Mouse (Mus musculus): ENCODE data around the gene Fscn3. TPM values are rescaled to one million over a fixed set of nuclear protein-coding genes. Genes with fewer than 3 reads are reported as not detected.
A peak's percentile ranks its signal among the peaks of the same experiment; 100 is the strongest.

Fscn3 gene
- not detected for total RNA-seq (2022)

DNA sequence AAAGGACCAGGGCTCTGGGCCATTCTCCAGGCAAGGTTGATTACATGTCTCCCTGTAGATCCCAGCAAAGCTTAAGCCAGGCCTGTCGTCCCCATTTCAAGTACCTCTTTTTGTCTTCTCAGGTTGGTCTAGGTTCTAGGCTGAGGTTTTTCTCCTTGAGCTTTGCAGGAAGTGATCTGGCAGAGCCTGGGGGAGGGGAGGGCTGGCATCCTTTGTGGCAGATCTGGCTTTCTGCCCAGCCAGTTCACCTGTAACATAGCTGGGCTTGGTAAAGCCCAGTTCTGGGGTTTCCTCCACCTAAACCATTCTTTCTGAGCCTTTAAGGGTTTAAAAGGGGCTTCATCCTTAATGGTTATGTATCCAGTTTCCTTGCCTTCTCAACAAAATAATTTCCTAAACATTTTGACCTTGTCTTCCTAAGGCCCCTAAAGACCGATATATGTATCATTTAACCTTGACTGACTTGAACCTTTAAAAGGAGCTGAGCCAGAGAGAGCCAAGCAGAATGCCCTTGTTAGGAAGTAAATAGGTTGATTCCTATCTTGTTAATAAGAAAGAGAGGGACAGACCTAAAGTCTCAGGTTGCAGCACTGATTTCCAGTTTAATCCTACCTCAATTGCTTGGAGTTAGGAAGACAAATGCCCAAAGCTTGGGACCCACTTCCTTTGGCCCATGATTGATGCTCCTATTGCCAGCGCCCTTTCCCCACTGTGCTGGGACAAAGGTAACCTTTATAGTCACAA is at the start of gene Fscn3:
Gene Fscn3 (plus strand): TSS at position 694 of the 744 bp plus-strand sequence.
- no peak for DNase-seq (ENCODE audit: low spot score in 2 of 2)

DNA sequence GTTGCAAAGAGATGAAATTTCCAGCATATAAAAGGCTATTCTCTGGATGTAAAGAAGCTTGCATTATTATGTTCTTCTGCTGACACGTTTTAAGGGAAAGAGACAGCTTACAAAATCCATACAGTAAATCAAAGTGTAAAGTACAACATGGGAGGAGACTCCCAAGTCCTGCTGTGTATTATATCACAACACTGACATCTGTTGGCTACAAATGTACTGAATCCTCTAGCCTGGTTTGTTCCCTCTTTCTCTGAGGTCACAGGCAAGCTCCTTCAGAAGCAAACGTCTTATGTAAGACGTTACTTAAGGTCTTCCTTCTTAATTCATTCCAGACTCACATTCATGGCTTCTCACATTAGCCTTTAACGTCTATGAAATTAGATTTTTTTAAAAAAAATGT is 45.6 kb upstream of the Fscn3 start:
- no peak for DNase-seq (ENCODE audit: low spot score in 2 of 2)

DNA sequence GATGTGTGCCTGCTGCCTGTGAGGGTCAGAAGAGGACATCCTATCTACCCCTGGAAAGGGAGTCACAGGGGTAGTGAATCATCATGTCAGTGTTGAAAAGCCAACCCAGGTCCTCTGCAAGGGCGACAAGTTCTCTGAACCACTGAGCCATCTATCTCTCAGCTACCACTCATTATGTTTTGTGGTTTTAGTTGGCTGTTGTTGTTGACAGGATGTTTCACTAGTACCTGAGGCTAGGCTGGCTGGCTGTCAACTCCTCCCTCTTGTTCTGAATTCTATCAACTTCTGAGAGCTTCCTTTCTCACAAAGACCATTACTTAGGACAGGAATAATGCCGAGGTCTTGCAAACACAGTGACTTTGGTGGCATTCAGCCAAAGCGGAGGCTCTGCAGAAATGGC is 42.4 kb upstream of the Fscn3 start:
- no peak for DNase-seq (ENCODE audit: low spot score in 2 of 2)

DNA sequence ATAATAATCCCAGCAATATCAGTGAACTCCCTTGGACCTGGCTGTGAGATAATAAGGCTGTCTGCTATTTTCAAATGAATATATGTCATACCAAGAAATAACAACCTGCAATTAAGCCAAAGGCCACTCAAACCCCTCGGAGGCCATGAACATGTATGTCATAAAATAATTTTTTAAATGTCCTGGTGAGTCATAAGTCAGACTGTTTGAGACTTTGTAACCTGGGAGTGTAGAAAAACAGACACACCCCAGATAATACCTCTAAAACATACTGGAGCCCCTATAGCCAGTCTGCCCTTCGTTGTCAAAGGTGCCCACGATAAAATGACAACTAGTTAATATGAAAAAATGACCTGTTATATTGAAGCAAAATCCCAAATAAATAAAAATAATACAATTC is 38.6 kb upstream of the Fscn3 start:
- DNase-seq (ENCODE audit: low spot score in 2 of 2) = no peak

DNA sequence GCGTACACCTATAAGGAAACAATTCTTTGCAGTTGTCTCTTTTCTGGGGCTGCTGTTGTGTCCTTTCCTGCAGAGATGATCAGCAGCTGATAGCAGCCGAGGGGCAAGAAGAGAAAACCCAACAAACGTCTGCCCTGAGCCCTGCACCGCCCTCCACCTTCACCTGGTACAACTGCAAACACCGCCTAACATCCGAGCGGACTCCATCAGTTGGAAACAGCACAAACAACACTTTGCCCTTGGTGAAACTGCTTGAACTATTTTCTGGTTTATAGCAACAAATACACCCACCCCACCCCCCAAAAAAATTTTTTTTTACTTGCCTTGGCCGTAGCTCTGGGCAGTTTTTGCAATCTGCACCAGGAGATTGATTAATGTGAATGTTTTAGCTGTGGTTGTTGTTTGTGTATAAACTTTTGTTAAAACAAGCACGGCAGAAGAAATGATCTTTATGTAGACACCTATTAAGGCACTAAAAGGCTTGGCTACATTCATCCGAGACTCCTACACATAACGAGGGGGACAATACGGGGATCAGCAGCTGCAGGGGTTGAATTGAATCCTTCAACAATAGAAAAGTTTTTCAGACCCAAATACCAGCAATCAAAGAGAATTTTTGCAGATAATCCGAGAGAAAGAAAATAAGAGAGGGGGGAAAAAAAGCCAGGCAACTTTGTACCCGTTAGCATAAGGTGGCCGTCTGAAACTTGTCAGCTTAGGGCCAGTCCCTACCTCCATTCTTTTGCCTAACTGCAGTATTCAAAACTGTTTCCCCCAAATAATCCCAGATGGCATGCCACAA is 31.3 kb upstream of the Fscn3 start:
- no peak for DNase-seq (ENCODE audit: low spot score in 2 of 2)

DNA sequence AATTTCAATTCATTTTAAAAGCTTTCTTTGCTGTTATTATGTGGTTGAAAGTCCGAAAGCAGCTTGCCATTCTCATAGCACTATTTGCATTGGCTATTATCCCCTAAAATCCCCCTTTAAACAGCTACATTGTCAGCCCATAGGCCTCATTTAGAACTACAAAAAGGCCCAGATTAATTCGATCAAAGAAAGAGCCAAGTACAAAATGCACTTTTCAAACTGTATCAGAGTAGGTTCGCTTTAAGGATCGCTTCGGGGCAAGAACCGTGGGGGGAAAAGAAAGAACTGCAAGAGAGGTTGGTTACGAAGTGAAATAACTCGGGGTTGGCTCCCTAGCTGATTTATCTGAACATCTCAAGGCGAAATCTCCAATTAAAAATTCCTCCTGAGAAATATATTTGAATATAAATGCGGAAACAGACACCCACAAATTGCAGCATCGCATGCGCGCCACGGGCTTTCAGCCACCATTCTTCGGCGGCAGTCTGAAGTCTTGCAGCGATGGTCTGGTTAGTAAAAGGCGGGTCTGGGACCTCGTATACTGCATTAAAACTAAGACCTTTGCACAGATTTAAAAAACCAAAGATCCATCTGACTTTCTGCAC is 30.6 kb upstream of the Fscn3 start:
- no peak for DNase-seq (ENCODE audit: low spot score in 2 of 2)

DNA sequence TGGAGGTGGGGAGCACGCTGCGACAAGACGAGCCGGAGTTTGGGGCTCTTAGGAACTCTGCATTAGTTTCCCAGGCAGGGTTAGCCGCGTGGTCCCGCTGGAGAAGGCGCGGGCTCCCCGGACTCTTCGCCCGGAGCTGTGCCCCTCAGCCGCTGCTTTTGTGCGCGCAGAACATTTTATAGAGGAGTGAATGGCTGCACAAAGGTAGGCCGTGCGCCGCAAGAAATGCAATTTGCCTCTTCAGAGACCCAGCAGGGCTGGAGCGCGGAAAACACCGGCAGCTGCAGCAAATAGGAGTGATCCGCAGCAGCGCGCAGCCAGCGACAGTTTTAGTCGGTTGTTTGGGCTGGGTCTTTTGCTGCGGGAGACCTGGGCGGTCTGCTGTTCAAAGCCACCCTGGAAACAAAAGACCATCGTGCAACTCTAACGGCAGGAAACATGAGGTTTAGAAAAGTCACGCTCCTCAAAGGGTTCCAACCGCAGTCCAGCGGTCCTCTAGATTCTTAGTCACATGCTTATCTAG is 29.8 kb upstream of the Fscn3 start, which contains the start of gene Zfp800:
Gene Zfp800 (minus strand): TSS at position 325 of the 523 bp plus-strand sequence.
- no peak for DNase-seq (ENCODE audit: low spot score in 2 of 2)

DNA sequence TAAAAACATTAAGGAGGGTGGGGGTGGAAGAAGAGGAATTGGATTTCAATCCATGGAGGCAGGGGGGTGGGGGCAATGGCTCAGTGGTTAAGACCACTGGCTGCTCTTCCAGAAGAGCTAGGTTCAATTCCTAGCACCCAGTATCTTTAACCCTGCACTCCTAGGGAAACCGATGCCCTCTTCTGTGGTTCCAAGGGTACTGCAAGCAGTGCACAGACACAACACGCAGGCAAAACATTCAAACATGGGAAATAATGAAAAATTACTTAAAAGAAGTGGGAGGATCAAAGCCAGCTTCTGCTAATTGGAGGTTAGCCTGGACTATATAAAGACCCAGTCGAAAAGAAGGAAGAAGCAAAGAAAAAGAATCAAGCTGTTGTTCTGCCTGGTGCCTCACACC is 28.9 kb upstream of the Fscn3 start:
- no peak for DNase-seq (ENCODE audit: low spot score in 2 of 2)

DNA sequence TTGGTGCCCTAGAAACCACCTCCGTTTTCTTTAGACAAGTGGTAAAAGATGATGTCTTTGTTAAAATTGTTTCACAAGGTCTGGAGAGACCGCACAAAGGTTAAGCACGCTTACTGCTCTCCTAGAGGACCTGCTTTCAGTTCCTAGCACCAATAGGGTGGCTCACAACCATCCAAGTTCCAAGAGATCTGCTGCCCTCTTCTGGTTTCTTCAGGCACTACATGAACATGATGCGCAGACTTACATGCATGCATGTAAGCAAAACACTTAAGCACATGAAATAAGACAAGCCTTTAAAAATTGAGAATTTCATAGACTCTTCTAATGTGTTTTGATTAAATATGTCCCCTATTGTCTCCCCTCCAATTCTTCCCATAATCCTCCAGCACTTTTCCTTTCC is 27.8 kb upstream of the Fscn3 start:
- no peak for DNase-seq (ENCODE audit: low spot score in 2 of 2)

DNA sequence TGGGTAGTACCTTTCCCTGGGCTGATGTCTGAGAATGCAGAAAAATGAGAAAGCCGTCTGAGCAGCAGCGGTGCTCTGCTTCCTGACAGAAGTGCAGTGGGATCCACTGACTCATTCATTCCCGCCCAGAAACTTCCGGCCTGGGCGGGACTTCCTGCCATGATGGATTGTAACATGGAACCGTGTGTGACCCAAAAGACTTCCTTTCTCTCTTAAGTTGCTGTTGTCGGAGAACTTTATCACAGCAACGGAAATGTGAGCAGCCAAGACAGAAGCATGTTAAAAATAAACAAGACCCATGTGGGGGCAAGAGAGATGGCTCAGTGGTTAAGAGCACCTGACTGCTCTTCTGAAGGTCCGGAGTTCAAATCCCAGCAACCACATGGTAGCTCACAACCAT is 17.5 kb upstream of the Fscn3 start:
- DNase-seq (ENCODE audit: low spot score in 2 of 2) = no peak

DNA sequence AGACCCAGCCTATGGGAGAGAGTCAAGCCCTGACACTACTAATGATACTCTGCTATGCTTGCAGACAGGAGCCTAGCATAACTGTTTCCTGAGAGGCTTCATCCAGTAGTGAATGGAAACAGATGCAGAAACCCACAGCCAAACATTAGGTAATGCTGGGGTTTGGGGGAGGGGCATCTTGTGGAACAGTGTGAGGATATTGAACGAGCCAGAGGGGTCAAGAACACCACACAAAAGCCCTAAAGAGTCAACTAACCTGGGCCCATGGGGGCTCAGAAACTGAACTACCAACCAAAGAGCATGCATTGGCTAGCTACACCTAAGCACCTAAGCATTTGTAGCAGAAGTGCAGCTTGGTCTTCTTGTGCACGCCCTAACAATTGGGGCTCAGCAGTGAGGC is 16.4 kb upstream of the Fscn3 start:
- no peak for DNase-seq (ENCODE audit: low spot score in 2 of 2)

DNA sequence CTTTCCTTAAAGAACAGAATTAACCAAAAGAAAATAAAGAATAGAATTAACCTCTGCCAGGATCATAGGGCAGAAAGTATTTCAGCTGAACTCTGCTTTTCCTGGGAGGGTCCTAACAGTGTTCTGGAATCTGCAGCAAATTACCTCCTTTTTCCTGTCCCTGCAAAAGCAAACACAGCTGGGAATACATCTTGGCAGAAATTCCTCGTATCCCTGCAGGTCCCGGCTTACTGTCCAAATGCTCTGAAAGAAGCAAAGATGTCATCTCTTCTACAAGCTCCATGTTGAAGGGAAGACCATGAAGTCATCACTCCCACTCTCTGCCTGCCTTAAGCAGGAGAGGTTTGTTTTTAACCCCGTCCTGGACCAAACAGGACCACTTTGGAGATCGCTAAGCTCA is 10.6 kb upstream of the Fscn3 start:
- DNase-seq (ENCODE audit: low spot score in 2 of 2) = no peak

DNA sequence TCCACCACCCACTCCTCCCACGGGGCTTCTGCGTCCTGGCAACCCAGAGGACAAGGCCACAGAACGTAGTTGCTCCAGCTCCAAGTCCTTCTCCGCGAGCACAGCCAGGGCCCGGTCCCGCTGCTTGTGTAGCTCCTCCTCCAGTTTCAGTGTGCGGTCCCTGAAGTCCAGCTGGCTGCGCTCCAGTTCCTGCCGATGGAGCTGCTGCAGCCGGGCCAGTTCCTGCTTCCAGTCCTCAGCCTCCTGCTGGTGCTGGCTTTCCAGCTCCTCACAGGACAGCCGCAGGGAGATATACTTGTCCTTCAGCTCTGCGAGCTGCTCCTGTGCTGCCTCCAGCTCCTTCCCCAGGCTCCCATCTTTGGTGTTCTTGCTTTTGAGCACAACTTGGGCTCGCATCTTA is 9.1 kb upstream of the Fscn3 start:
- peak; percentile 75 to 83 for DNase-seq (ENCODE audit: low spot score in 2 of 2)

DNA sequence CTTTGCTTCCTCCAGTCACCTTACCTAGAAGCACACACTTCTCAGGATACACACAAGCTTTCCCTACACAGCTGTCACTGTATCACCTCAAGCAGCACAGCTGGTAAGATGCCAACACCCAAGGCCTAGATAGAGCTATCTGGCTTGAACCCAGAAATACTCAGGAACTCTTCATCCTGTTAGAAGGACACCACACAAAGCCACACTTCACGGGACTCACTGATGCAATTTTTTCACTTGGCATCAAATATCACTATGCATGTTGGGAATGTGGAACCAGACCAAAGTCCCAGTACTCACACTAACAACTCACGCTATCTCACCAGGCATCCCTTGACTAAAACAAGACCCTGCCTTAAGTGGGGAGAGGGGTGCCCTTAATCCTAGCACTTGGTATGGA is 7.9 kb upstream of the Fscn3 start:
- DNase-seq (ENCODE audit: low spot score in 2 of 2) = no peak

DNA sequence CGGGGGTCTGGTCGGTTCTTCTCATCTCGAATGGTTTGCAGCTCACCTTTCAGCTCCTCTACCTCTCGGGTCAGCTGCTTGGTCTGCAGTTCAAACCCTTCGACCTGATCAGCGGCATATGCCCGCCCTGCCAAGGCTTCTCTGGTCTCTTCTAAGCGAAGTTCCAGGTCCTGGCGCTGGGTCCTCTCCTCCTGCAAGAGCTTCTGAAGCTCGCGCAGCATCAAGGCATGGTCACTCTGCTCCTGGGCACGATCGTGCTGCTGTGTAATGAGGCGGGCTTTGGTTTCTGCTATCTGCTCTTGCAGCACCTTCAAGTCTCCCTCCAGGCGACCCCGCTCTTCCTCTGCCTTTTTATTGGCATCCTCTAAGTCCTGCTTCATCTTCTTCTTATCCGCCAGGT is 7.2 kb upstream of the Fscn3 start:
- DNase-seq (ENCODE audit: low spot score in 2 of 2) = no peak

DNA sequence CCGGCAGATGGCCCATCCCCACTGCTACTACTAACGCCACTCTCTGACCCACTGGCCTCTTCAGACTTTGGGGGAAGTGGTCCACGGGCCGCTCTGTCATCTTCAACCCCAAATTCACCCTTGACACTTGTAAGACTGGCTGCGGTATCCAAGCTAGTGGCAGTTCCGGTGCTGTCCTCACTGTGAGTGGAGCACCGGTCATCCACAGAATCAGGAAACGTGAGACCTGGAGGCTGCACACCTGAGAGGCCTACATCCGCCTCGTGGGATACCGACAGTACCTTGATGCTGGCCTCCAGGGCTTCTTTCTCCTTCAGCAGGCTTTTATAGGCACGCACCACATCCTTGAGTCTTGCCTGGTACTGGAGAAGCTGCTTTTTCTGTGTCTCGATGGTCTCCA is 6.7 kb upstream of the Fscn3 start:
- DNase-seq (ENCODE audit: low spot score in 2 of 2) = no peak

DNA sequence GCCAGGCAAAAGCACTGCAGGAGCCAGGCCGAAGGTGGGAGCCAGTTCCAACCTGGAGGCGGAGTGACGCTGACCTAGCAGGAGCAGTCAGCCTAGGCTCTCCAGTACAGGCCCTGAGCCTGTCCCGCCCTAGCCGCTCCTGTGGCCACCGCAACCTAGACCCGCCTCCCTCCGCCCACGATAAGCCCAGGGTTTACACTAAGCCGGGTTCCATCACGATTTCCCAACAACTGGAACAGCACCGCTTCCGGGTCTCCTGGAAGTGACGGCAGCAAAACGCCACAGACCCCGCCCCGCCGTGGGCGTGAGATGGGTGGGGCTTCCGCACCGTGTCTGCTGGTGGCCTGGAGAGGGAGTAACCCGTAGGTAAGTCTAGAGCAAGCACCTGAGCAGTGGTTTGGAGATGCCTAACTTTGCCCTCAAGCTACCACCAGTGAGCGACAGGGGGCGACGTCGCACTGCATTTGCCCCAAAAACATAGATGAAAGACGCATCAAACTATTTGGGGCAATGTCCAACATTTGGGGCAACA is 6.1 kb upstream of the Fscn3 start:
- peak; percentile 94 to 96 for DNase-seq (ENCODE audit: low spot score in 2 of 2)

DNA sequence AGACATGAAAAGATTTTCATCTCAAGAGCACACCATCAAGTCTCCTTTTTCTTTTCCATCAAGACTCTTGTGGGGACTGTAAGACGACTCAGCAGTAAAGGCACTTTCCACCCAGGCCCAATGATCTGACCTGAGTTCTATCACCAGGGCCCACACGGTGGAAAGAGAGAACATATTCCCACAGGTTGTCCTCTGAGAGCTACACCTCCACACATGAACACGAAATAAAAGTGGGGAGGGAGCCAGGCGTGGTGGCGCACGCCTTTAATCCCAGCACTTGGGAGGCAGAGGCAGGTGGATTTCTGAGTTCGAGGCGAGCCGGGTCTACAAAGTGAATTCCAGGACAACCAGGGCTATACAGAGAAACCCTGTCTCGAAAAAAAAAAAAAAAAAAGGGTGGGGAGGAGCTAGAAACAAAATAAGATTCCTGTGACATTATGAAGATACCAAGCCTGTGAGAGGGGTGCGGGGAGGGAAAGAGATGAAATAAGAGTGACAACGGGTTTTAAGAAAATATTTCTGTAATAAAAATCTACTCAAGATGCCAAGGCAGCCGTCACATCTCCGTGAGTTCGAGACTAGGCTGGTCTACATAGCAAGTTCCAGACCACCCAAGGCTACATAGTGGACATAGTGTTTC is 4.8 kb upstream of the Fscn3 start:
- no peak for DNase-seq (ENCODE audit: low spot score in 2 of 2)

DNA sequence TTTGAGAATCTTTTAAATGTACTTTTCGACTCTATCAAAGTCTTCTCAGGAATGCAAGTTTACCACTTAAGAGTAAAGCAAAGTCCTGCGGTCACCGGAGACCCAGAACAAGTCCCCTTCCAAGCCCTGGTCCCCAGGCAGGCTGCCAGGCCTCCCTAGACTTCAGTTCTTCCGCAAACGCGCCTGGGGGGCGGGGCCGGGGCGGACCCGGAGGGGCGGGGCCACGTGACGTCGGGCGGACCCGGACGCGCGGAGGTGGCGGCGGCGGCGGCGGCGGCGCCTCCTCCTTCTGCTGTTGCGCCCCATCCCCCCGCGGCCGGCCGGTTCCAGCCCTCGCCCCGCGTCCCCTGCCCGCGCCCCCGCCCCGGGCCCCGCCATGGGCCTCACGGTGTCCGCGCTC is 4.3 kb upstream of the Fscn3 start, which contains the start of gene Arf5:
Gene Arf5 (plus strand): TSS at position 248 of the 400 bp plus-strand sequence.
- peak; percentile 91 to 93 for DNase-seq (ENCODE audit: low spot score in 2 of 2)

DNA sequence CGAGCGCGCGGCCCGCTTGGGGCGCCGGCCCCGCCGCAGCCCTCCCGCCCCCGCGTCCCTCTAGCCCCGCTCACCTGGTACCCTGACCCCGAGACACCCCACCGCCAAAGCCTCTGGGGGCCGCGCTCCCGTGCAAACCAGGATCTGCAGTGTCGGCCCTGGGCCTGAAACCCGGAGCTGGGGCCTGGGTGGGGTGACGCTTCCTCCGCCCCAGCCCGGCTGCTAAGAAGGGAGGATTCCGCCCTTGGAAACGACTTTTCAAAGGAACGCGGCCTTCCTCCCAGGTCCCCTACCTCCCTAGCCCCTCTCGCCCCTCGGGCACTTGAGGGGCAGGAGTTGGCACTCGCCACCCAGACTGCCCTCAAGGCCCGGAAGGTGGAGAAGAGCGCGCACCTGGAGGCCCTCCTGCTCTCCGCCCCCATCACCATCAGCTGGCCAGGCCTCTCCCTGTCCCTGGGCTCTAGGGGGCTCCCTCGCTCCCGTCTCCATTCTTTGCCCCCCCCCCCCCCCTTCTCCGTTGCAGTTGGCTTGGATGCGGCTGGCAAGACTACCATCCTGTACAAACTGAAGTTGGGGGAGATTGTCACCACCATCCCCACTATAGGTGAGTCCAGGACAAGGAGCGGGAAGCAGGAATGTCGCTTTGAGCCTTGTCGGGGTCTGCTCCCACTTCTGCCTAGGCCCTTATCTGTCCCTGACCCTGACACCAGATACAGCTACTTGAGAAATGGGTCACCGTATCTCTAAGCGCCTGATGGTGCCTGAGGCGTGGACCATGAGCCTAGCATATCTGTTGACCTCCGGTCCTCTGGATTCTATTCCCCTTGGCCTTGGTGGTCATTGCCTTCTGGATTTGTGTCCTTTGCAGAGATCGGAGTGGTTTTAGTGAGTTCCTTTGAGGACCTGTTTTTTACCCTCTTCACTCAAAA is 3.6 kb upstream of the Fscn3 start:
- peak; percentile 23 to 27 for DNase-seq (ENCODE audit: low spot score in 2 of 2)
